Mouse (Mus musculus) MEL (cell line): ENCODE data around the gene Faim2.

Experiments
- CHD2 ChIP-seq: IDR thresholded peaks from 2 replicates; pipeline ENCODE4 v1.6.1; 2011; ENCODE audit warnings: low read length, improper control_type of control experiment
- CTCF ChIP-seq, 3 experiments: IDR thresholded peaks in 2 of 3; conservative IDR thresholded peaks in 1 of 3; 2 replicates each; pipeline ENCODE4 v1.5.1; 2011 to 2012; ENCODE audit warnings: low read length in 3 of 3, low read depth in 2 of 3, mild to moderate bottlenecking in 2 of 3, improper control_type of control experiment in 1 of 3, inconsistent platforms in 1 of 3, mixed read lengths in 1 of 3, moderate library complexity in 1 of 3; ENCODE audit not compliant: control insufficient read depth in 1 of 3, insufficient read depth in 1 of 3, poor library complexity in 1 of 3, severe bottlenecking in 1 of 3
- MAFK ChIP-seq: IDR thresholded peaks from 2 replicates; pipeline ENCODE4 v1.6.1; 2011; ENCODE audit warnings: low read depth, mild to moderate bottlenecking, low read length, improper control_type of control experiment, borderline replicate concordance

DNA sequence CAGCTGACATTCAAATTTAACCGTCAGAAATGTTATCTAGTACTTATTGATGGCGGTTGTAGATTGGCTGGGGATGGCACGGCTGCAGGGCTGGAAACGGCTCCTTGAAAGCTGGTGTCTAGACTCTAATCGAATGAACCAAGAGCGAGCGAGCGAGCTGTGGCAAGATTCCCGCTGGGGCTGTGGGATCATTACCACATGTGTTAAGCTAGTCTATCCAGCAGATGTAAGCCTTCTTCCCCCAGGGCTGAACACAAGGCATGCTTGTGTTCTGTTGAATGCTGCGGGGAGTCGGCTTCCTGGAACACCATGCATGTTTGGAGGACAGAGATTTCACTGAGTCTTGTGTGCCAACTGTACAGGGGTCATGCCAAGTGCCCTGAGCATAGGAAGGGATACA is 18.6 kb upstream of the Faim2 start:
- TF ChIP-seq CHD2 (no peak), MAFK (no peak), CTCF (IDR thresholded peaks at IDR 0.05 in 2 of 3, conservative IDR thresholded peaks at IDR 0.05 in 1 of 3; ENCODE audit: control insufficient read depth in 1 of 3, insufficient read depth in 1 of 3, low read depth in 2 of 3, low read length in 3 of 3, poor library complexity in 1 of 3, severe bottlenecking in 1 of 3) (no peak)
